Mouse (Mus musculus) cerebellum, adult 2 months (tissue): ENCODE results near the gene Wwox.

ENCODE experiments used
- CTCF ChIP-seq: fragments of 200-500 bp; IDR thresholded peaks from 2 replicates; pipeline ENCODE4 v1.5.1; 2011; ENCODE audit warnings: low read depth, mild to moderate bottlenecking, control low read depth, low read length, moderate library complexity, borderline replicate concordance; ENCODE audit not compliant: insufficient read depth
- POLR2A ChIP-seq: fragments of 200-500 bp; IDR thresholded peaks from 2 replicates; pipeline ENCODE4 v1.6.1; 2011; ENCODE audit warnings: low read length, control low read depth, borderline replicate concordance; ENCODE audit not compliant: insufficient read depth

- TF ChIP-seq CTCF (no peak), POLR2A (no peak)
Observed at GRCm38 (mm10) chr8:114939338-114939737, 499.9 kb downstream of the Wwox start.
